Mouse (Mus musculus): ENCODE measurements around the gene N4bp2. TPM values are rescaled to one million over a fixed set of nuclear protein-coding genes. Genes with fewer than 3 reads are reported as not detected.

N4bp2 gene
- total and polyA plus RNA-seq, 3 experiments, result 2.4 to 11.1 (median 11.1) TPM

- no peaks in the 10 kb centered on the region for H3K4me1 ChIP-seq (ENCODE audit: control insufficient read depth, insufficient read depth, low read length)
- no peaks in the 10 kb centered on the region for H3K36me3 ChIP-seq (ENCODE audit: control insufficient read depth, insufficient read depth, low read length)
- H3K27ac ChIP-seq, result no peak overlapping the region
- intact Hi-C loops (cut with DNase I), result no loop called here
- no peak overlapping the region for H3K4me3 ChIP-seq
- no peak for DNase-seq
- 94% methylated on average over 4 of the region's 4 CpGs for WGBS
- TF ChIP-seq EP300 (IDR thresholded peaks at IDR 0.05; ENCODE audit: insufficient read depth, low read depth, low read length) (no peak), POLR2A (IDR thresholded peaks at IDR 0.05; ENCODE audit: insufficient read depth, low read depth, low read length) (no peak), CTCF (IDR thresholded peaks at IDR 0.05) (no peak)
- H3K79me2 ChIP-seq (replicated peaks; ENCODE audit: control insufficient read depth, insufficient read depth, low read length), result no peaks in the 10 kb centered on the region
- no peak overlapping the region for H3K9ac ChIP-seq (ENCODE audit: low read depth, low read length)
- H3K27me3 ChIP-seq (ENCODE audit: control insufficient read depth, insufficient read depth, low read length), result no peaks in the 10 kb centered on the region
Measured at GRCm38 (mm10) chr5:65869660-65870059, 106.3 kb downstream of the N4bp2 start.

DNA sequence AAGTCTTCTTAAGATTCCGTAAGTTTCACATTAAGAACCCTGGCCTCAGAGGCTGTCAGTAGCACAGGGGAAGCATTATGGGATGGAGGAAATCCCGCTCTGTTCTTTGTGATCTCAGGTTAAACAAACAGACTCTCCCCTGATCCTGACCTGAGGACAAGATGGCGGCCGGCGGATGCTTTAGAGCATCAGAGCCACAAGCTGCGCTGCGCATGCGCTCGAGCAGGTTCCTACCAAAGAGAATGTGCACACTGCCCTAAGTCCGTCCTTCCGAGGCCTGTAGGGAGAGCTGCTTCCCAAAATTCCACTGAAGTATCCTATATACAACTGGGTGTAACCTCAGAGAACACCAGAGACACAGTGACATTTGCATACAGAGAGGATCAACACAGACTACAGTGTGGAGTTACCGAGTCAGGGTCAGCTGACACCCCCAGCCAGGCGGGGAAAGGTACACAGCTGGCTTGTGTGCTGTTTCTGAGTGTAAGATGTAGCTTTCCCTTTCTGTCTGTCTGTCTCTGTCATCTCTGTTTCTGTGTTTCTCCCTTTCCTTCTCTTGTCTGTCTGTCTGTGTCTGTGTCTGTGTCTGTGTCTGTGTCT is 108.1 kb downstream of the N4bp2 start:
- Histone ChIP-seq H3K36me3 (ENCODE audit: control insufficient read depth, insufficient read depth, low read length) (no peaks in the 10 kb centered on the region), H3K27me3 (ENCODE audit: control insufficient read depth, insufficient read depth, low read length) (no peaks in the 10 kb centered on the region), H3K9ac (ENCODE audit: low read depth, low read length) (no peak overlapping the region), H3K4me1 (ENCODE audit: control insufficient read depth, insufficient read depth, low read length) (no peaks in the 10 kb centered on the region), H3K79me2 (replicated peaks; ENCODE audit: control insufficient read depth, insufficient read depth, low read length) (no peaks in the 10 kb centered on the region), H3K4me3 (no peak overlapping the region), H3K27ac (no peak overlapping the region)
- intact Hi-C loops (cut with DNase I), result no loop called here
- 92% methylated on average over 13 of the region's 13 CpGs for WGBS
- no peak for DNase-seq
- TF ChIP-seq EP300 (IDR thresholded peaks at IDR 0.05; ENCODE audit: insufficient read depth, low read depth, low read length) (no peak), CTCF (IDR thresholded peaks at IDR 0.05) (no peak), POLR2A (IDR thresholded peaks at IDR 0.05; ENCODE audit: insufficient read depth, low read depth, low read length) (no peak)

GRCm38 (mm10) chr5:65873212-65873611 is 109.9 kb downstream of the N4bp2 start:
- no peaks in the 10 kb centered on the region for H3K36me3 ChIP-seq (ENCODE audit: control insufficient read depth, insufficient read depth, low read length)
- H3K4me1 ChIP-seq (ENCODE audit: control insufficient read depth, insufficient read depth, low read length), result no peaks in the 10 kb centered on the region
- intact Hi-C loops (cut with DNase I), result no loop called here
- no peaks in the 10 kb centered on the region for H3K79me2 ChIP-seq (replicated peaks; ENCODE audit: control insufficient read depth, insufficient read depth, low read length)
- H3K9ac ChIP-seq (ENCODE audit: low read depth, low read length), result no peak overlapping the region
- 35% methylated on average over 4 of the region's 4 CpGs for WGBS
- no peak for DNase-seq
- no peaks in the 10 kb centered on the region for H3K27me3 ChIP-seq (ENCODE audit: control insufficient read depth, insufficient read depth, low read length)
- H3K27ac ChIP-seq, result no peak overlapping the region
- no peak for TF ChIP-seq POLR2A (IDR thresholded peaks at IDR 0.05; ENCODE audit: insufficient read depth, low read depth, low read length)
- TF ChIP-seq EP300 (IDR thresholded peaks at IDR 0.05; ENCODE audit: insufficient read depth, low read depth, low read length), result no peak
- no peak for TF ChIP-seq CTCF (IDR thresholded peaks at IDR 0.05)
- no peak overlapping the region for H3K4me3 ChIP-seq

DNA sequence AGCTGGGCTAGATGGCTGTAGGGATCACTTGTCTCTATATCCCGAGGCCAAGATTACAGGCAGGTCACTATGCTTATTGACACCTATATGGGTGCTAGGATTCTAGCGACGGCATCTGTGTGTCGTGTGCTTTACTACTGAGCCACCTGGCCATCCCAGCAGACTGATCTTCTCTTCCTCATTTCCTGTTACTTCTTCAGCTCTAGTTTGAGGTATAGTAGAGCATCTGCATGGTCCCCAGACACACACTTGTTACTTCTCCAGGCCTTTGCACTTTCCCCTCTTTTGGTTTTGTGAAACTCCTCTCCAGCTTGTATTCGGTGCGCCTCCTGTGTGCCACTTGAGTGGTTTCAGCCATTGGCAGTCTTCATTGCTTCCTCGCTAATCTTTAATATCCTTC is 111.9 kb downstream of the N4bp2 start:
- Histone ChIP-seq H3K4me1 (ENCODE audit: control insufficient read depth, insufficient read depth, low read length) (no peaks in the 10 kb centered on the region), H3K27ac (no peak overlapping the region), H3K36me3 (ENCODE audit: control insufficient read depth, insufficient read depth, low read length) (no peaks in the 10 kb centered on the region), H3K9ac (ENCODE audit: low read depth, low read length) (no peak overlapping the region), H3K79me2 (replicated peaks; ENCODE audit: control insufficient read depth, insufficient read depth, low read length) (no peaks in the 10 kb centered on the region), H3K4me3 (no peak overlapping the region), H3K27me3 (ENCODE audit: control insufficient read depth, insufficient read depth, low read length) (no peaks in the 10 kb centered on the region)
- WGBS, result 88% methylated on average over 7 of the region's 7 CpGs
- intact Hi-C loops (cut with DNase I), result no loop called here
- TF ChIP-seq POLR2A (IDR thresholded peaks at IDR 0.05; ENCODE audit: insufficient read depth, low read depth, low read length) (no peak), EP300 (IDR thresholded peaks at IDR 0.05; ENCODE audit: insufficient read depth, low read depth, low read length) (no peak), CTCF (IDR thresholded peaks at IDR 0.05) (no peak)
- DNase-seq, result no peak

DNA sequence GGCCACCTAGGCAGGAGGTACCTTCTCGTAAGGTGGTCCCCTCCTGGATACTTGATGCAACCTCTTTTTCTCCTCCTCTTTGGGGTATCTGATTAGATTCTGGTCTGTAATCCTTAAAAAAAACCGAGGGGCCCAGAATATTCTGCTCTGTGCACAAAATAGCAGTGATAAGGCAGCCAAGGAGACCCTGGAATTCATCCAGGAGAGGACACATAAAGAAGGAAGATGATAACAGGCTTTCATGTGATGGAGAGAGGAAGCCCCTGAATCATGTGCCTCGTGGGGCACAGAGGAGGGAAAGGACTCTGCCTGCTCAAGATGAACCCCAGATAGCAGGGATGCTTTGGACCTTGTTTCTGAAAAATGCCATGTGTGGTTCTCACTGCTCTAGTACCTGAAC is 115.0 kb downstream of the N4bp2 start:
- 32% methylated on average over 3 of the region's 3 CpGs for WGBS
- Histone ChIP-seq H3K27me3 (ENCODE audit: control insufficient read depth, insufficient read depth, low read length) (no peaks in the 10 kb centered on the region), H3K4me3 (no peak overlapping the region), H3K9ac (ENCODE audit: low read depth, low read length) (no peak overlapping the region), H3K79me2 (replicated peaks; ENCODE audit: control insufficient read depth, insufficient read depth, low read length) (no peaks in the 10 kb centered on the region), H3K36me3 (ENCODE audit: control insufficient read depth, insufficient read depth, low read length) (no peaks in the 10 kb centered on the region), H3K27ac (no peak overlapping the region), H3K4me1 (ENCODE audit: control insufficient read depth, insufficient read depth, low read length) (0 out of 2 replicates have a peak, but pooled peaks cover 1% of the 10 kb centered on the region)
- DNase-seq, result no peak
- TF ChIP-seq CTCF (IDR thresholded peaks at IDR 0.05) (no peak), POLR2A (IDR thresholded peaks at IDR 0.05; ENCODE audit: insufficient read depth, low read depth, low read length) (no peak), EP300 (IDR thresholded peaks at IDR 0.05; ENCODE audit: insufficient read depth, low read depth, low read length) (no peak)
- intact Hi-C loops (cut with DNase I), result no loop called here

Other genes with a start within 250 kb of the N4bp2 start
- 10 to 100 TPM; 97.1 to 97.3 TPM for gene Smim14, start 226.3 kb upstream of the N4bp2 start, total RNA-seq (2021)
- 94.2 and 133 TPM in 2 replicates for gene Smim14, start 226.3 kb upstream of the N4bp2 start, polyA plus RNA-seq (2012; rRNA removed)
- gene Ube2k, start 226.3 kb upstream of the N4bp2 start, total RNA-seq (2021), result 10 to 100 TPM; 57.3 to 70.3 TPM
- gene Ube2k, start 226.3 kb upstream of the N4bp2 start, polyA plus RNA-seq (2012; rRNA removed), result 21.4 and 34.5 TPM in 2 replicates
- 10 to 100 TPM; 54.8 to 65.4 TPM for gene Pds5a, start 65.2 kb upstream of the N4bp2 start, total RNA-seq (2021)
- gene Pds5a, start 65.2 kb upstream of the N4bp2 start, polyA plus RNA-seq (2012; rRNA removed), result 14.8 and 25.6 TPM in 2 replicates
- under 1 TPM; 0.52 to 0.55 TPM for gene Rhoh, start 97.7 kb downstream of the N4bp2 start, total RNA-seq (2021)
- 0.56 and 0.92 TPM in 2 replicates for gene Rhoh, start 97.7 kb downstream of the N4bp2 start, polyA plus RNA-seq (2012; rRNA removed)
- gene Chrna9, start 171.4 kb downstream of the N4bp2 start, total RNA-seq (2021), result under 1 TPM; 0.18 to 0.52 TPM
- gene Chrna9, start 171.4 kb downstream of the N4bp2 start, polyA plus RNA-seq (2012; rRNA removed), result not detected in 2 replicates
- gene 9130230L23Rik, start 240.8 kb downstream of the N4bp2 start, total RNA-seq (2021), result not detected
- 0.09 and 0.27 TPM in 2 replicates for gene 9130230L23Rik, start 240.8 kb downstream of the N4bp2 start, polyA plus RNA-seq (2012; rRNA removed)